Mouse (Mus musculus) liver, embryonic 14.5 days (tissue): ENCODE measurements around the gene Exoc3l.
A peak's percentile ranks its signal among the peaks of the same experiment; 100 is the strongest.

Experiments
- CTCF ChIP-seq: IDR thresholded peaks from 2 replicates; pipeline ENCODE4 v1.5.1; 2016; ENCODE audit warnings: antibody characterized with exemption, low read depth, control low read depth
- EP300 ChIP-seq: IDR thresholded peaks from 2 replicates; pipeline ENCODE4 v1.6.1; 2016; ENCODE audit warnings: antibody characterized with exemption, low read depth

DNA sequence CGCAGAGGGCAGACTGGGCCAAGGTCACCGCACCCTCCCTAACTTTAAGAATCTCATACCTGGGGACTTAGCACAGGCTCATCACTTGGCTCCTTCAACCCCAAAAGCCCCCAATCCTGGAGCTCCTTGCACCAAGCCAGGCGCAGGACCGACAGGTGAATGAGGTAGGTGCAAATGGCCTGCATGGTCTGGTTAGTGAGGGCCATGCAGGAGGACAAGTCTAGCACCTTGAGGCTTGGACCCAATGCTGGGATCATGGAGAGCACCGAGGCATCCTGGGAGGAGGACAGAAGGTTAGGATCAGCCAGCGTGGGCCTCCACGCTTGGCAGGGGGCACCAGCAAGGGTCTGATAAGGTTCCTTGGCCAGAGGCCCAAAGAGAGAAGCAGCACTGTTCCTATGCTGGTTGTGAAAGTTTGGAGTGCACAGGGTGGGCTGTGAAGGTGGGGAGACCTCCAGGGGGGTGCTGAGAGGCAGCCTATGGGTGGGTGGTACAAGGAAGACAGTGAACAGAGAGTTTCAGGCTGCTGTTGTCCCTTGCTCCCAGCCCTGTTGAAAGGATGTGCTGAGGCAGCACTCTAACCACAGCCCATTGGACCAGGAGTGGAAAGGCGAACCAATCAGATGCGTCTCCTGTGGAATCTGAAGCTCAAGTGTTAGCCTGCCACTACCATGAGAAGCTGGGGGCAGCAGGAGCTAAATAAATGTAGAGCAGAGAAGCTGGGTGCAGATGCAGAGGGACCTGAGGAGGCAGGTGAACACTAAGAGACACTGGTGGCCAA lies 17.9 kb upstream of the Exoc3l start:
- TF ChIP-seq CTCF (0 out of 2 replicates have a peak, but pooled peaks have one; percentile 2), EP300 (no peak)
